Mouse (Mus musculus) cerebellum, adult 11 months (tissue): ENCODE results near the gene Tenm1.

ENCODE experiments used
- DNase-seq: peaks from one replicate; pipeline ENCODE4 v3.0.0; 2022

The Tenm1 gene

DNA sequence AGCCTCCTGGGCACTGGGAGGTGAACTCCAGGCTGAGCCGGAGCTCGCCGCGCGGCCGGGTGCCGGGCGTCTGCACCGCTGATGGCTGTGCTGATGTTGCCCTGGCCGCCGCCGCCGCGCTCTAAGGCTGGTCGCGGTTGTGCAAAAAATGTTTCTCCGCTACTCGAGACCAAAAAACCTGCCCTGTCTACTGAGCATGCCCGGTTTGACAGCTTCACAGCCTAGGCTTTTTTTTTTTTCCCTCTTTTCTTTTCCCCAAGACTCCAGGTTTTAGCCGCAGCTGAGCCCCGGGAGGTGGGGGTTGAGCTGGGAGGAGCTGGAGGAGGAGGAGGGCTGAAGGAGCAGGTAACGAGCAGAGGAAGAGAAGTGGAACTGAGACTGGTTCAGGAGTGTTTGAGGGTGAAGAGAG lies at the start of gene Tenm1:
Gene Tenm1, minus strand, starts transcription at position 272 of the 409 bp plus-strand sequence.
- peak; percentile 61 for DNase-seq

DNA sequence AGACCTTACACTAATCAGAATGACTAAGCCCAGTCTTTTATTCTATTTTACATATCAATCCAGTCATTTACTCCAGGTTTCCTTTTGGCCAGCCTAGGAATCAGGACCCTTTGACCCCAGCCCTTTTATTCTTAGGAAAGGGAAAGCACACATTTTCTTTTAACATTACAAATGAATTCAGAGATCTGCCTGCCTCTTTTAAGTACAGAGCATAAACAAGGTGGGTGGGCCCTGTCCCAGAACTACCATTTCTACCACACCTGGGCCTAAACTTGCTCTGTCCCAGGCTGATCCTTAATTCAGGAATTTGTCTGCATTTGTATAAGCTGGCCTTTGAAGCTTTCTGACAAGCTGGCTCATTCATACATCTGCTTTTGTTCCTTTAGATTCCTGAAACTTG lies 38.4 kb upstream of the Tenm1 start:
- DNase-seq, result no peak

DNA sequence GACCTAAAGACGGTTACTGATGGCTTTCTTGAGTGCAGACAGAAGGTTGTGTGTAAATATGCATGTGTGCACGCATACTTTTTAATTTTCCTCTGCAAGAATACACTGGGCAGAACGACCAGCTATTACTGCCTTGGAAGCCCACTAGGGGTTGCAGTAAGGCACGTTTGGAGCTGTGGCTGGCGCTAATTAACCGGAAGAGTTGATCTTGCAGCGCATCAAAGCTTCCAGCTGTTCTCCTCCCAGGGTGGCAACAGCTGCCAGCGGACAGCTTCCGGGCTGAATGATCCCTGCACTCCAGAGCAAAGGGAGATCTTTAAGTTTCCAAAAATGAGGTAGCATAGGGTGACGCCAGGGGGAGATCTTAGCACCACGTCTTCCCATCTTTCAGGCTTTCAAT lies 1.7 kb upstream of the Tenm1 start:
- peak; percentile 16 for DNase-seq

DNA sequence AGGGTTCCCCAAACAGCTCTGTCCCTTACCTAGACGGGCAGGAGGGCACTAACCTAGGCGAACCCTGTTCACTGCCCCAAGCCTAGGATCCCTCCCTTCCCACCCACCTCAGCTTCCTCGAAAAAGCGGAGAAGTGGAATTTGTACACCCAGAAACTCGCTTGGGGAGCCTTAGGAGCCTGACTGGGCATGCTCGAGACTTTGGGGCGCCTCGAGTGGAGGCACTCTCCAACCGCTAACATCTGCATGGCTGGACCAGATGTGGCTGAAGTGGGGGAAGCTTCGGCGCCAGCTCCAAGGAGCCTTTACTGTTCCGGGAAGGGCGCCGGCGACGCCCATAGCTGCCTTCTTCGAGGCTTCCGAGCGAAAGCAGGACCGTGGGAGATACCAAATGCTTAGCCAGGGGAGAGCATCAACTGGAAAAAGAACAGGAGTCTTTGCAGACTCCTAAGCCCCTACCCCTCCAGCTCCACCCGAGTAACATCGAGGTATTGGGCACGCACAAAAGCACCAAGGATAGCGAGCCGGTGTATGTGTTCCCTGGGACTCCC lies 1.1 kb upstream of the Tenm1 start:
- peak; percentile 33 for DNase-seq

DNA sequence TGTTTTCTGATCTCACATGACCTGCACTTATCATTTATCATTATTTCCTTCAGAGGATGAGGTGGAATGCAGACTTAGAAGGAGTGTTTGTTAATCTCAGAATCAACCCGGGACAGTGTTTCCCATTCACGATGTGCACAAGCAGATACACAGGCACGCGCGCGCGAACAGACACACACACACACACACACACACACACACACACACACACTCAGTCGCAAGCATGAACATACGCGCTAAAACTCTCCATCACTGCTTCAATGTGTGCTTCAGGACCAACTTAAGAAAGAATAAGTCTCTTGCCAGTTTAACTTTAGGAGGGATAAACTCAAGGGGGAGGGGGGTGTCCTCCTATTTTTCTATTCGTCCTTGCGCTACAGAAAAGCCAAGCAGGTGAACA lies 411 bp upstream of the Tenm1 start:
- DNase-seq, result peak; percentile 19

DNA sequence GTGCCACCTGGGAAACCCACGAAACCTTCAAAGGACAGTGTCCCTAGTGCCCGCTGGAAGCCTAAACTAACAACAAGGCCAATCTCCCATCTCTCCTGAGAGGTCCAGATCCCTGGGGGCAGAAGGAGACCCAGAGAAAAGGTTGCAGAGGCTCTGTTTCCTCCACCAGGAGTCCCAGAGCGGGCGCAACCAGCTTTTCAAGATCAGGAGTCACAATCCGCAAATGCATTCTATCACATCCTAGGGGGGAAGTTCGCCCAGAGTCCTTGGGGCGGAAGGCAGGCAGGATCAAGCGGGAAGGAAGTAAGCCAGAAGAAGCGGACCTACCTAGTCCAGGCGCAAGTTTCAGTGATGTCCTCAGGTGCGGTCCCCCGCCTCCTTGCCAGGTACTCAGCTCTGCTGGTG lies 963 bp downstream of the Tenm1 start:
- DNase-seq, result peak; percentile 44

DNA sequence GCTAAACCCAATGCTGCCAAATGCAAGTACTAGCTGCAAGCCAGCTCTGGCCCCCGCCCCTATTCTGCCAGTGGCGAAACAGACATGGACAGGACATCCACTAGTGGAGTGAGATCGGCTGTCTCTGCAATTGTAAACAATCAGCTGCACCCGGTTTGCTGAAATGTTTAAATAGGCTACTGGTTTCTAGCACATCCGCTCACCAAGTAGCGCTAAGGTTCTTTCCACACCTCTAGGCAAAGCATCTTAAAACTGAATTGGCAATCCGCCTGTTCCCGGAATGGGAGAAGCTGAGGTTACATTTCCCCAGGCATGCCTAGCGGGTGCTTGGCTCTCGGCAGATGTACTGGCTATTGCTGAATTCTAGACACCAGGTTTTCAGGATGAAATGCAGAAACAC lies 1.8 kb downstream of the Tenm1 start:
- DNase-seq, result peak; percentile 47

DNA sequence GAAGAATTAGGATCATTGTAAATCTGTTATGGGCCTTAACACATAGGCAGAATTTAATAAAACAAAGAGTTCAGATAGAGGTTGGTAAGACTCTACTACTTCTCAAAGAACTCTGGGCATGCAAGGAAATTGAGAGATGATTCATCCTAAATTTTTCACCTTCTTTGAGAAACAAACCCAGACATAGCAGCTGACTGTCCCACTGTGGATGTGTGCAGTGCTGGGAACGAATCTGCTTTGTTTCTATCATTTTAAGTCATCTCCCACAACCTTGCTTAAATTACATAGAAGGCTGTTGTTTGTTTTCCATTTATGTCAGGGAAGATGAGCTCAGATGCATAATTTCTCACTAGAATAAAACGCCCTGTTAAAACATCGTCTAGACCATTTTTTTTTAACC lies 31.0 kb downstream of the Tenm1 start:
- DNase-seq, result no peak

DNA sequence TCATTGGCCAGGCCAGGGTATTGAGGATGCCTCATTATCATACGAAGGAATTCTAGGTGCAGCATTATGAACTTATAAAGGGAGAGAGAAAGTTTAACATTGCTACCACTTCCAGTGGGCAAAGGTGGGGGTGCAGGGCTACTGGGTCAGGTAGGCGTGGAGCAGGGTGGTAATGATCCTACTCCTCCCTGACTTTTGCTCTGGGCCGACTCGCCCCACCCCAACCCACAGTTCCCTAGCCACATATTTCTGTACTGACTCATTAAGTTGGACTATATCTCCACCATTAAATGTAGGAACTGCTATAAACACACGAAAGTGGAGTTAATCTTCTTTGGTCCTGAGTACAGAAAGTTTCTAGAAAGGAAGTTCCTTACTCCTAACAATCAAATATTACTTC lies 40.8 kb downstream of the Tenm1 start:
- DNase-seq, result no peak

DNA sequence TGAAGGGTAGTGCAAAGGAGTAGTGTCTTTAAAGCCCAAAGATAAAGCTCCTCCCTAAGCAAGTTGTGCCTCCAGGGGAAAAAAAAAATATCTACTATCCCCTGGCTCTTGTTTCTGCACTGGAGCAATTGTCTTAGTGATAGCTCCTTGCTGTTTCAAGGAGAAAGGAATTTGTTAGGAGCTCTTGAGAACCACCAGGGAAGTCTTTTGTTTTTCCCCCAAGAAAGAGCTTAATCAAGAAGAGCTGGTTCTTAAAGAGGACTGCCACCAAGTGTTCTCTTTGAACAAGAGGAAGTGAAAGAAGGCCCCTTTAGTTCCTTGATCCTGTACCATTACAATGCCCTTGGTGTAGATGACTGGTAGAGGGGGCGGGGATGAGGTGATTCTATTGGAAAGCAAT lies 56.4 kb downstream of the Tenm1 start:
- DNase-seq, result no peak

DNA sequence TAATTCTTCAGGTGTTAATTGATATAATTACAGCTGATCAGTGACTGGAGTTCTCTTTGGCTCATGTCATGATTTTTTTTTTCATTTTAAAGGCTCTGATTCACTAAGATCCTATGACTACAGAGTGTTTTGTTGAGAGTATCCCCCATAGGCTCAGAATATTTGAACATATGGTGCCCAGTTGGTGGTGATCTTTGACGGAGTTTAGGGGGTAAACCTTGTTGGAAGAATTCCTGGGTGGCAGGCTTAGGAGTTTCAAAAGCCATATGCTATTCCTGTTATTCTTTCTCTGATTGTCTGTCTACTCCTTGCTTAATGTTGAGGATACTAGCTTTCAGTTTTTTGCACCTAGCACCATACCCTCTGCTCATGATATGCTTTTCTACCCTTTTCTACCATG lies 109.6 kb downstream of the Tenm1 start:
- DNase-seq, result peak; percentile 32

DNA sequence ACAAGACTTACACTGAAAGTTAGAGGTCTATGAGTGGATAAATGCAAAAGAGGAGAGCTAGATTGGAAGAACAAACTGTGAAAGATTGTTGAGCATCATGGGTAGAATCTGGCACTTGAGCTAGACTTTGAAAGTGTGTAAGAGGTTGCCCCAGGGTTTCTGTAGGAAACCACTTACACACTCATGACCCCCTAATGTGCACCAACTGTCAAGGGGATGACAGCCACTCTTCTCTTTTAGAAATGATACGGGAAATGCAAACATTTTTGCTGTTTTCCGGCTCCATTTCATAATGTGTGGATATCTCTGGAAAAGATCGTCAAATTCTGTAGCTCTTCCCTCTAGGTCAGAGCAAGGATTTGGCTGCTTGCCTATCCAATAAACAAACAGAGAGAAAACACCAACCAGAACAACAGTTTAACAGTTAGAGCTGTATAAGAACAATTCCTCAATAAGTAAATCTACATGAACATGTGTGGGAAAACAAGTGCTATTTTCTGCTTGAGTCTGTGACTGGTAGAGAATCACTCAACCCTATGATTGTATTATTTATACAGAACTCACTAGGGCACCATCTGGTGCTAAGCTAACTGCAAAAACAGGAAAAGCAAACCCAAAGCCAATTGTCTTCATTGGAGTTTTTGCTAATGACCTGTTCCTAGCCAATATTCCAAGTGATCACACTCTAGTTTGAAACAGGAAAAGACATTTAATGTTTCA lies 111.0 kb downstream of the Tenm1 start:
- peak; percentile 22 for DNase-seq

DNA sequence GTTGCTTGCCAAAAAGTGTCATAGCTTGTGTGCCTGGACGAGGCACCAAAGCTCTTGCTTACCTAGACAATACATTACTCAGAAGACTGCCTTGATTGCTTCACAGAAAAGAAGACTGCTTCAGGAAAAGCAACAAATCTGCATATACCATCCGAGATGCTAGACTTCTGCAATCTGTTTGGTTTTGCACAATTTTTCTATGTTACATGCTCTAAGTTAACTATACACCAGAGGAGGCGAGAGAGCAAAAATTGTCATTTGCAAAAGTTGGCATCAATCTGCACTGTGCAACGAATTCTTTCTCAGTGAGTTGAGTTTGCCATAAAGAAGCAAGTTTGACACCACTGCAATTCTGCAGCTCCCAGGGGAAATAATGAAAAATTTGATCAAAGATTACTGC lies 193.1 kb downstream of the Tenm1 start:
- DNase-seq, result no peak

DNA sequence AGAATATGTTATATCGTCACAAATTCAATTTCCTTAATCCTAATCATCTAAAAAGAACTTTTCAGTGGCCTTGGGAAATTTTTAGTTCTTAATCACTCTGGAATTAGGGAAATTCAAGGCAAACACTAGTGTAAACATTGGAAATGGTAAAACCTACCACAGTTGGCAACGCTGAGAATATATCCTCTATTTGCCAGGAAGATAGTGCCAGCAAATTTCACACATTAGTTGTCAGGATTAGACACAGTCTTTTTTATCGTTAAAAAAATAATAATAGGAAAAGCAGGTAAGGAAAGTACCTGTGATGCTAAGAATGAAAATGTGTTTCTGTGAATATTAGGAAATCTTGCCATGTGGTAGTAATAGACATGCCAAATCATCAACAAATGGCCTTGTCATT lies 223.9 kb downstream of the Tenm1 start:
- DNase-seq, result no peak

DNA sequence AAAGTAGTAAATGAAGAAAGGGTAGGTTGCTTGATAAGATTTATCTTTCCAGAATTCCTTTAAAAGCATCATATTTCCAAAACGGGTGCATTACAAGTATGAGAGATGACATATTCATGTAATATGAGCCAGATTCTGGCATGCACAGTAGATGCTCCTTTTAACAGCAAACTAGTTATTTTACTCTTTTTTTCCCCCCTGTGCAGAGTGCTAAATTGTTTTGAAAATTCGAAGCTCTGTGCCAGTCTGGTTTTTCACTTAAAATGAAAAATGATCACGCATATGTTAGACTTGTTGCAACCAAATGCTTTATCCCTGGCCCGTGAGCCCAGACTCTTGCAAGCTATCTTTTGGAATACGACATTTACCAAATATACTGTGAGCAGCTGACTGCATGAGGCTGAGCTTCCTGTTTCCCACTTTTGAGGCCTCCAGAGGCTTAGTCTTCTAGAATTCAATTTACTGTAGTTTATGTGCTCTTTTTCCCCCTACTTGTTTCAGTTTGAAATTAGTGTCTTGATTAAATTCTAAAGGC lies 226.6 kb downstream of the Tenm1 start:
- no peak for DNase-seq

DNA sequence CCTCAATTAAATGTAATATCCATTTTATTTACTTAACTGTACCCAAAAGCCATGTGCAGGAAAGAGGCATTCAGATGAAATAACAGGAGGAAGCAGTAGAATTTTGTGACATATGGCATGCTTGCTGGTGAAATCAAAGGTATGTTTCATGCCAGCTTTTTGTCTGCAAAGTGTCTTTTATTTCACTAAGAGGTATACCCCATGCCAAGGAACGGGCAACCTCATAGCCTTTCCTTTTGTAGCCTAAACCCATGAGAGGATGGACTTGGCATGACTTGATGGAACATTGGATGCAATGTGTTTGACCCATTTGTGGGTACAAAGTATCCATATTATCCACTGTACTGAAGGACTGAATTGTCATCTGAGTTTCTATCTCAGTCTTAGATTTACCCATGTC lies 246.0 kb downstream of the Tenm1 start:
- DNase-seq, result peak; percentile 46

DNA sequence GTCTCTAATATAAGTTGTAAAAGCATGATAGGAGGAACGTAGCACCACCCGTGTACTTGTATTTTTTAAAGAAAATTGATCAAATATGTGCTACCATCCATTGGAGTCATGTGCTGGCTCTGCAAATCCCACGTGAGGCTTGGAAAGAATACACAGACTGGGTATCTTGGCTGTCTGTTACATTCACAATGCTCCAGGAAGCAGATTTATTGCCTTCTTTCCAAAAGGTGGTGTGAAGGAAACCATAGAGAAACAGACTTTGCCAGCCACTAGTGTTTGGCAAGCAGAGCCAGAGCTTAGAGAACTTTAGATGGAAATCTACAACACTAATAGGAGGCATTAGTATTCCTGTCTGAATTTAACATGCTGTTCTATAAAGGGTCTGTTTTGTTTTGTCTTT lies 277.4 kb downstream of the Tenm1 start:
- no peak for DNase-seq

DNA sequence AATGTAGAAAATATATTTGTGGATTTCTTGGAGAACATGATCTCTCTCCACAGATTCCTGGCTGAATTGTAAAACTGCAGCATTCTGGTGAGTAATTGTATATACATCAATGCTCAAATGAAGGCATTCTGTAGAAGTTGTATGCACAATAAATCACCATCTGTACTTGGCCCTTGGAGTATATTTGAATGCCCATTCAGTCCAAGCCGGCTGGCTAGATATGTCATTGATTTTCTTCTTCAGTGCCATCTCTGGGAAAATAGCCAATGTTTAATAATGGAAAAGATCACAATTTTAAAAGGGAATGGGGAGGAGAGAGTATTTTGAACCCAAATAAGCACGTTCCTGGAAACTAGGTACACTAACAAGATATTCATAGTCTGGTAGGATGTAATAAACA lies 299.2 kb downstream of the Tenm1 start:
- peak; percentile 26 for DNase-seq

DNA sequence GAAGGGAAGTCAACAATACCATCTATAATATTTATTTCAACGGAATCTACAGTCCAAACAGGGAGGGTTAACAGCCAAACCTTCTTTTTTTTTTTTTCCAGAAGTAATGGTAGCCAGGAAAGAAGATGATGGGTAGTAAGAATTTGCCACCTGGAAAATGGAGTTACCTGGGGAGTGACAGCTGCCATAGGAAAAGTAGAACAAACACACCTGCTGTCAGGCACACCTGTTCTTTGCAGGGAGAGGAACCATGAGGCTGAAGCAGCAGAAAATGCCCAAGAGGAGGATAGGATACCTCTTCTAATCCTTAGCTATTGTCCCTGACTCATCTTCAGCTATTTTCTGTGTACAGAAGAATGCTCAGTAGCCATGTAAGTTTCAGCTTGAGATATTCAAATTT lies 306.4 kb downstream of the Tenm1 start:
- peak; percentile 74 for DNase-seq

DNA sequence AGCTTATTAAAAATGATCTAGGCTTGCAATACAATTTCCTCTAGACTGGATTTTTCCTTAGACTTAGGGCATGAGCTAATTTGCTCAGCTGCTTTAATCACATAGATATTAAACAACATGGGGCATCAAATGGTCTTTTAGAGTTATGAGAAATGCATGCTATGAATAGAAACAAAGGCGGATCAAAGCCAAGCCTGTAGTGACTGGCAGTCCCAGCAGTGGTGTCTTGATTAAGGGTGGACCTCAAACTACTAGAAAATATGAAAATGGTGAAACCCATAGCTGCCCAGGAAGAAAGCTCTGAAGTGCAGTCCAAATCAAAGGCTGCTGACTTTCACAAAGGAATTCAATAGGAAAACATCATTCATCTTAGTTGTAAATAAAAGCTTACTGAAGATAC lies 306.9 kb downstream of the Tenm1 start:
- peak; percentile 20 for DNase-seq

DNA sequence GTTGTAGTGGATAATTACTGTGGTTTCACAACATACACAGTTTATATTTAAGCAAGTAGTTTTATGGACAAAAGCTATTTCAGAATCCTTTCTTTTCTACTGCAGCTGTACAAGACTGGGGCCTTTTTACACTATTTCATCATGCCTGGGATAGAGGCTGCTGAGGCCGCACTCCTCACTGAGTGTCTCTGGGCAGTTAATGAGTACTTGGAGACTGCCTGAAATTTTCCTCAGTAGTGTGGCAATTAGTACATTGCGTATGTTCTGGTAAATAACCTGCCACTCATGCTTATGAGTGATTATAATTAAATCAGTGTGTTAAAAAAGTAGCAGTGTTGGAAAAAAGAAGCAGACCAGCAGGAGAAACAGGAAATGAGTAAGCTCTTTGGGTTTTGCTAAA lies 442.8 kb downstream of the Tenm1 start:
- DNase-seq, result no peak

DNA sequence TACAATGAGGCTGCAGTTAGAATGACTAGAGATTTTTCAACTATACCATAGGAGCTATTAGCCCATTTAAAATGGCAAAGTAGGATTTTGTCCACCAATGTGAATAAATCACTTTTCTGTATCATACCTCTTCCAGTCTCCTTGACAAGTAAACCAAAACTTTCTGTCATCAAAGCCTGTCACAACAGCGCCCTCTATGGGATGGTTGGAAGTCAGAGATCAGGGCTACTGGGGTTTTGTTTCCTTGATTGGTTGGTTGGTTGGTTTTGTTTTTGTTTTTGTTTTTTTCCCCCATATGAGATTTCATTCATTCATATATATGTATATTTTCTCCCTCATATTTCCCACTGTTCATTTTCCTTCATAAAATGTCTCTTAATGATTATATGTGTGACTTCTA lies 455.4 kb downstream of the Tenm1 start:
- no peak for DNase-seq

DNA sequence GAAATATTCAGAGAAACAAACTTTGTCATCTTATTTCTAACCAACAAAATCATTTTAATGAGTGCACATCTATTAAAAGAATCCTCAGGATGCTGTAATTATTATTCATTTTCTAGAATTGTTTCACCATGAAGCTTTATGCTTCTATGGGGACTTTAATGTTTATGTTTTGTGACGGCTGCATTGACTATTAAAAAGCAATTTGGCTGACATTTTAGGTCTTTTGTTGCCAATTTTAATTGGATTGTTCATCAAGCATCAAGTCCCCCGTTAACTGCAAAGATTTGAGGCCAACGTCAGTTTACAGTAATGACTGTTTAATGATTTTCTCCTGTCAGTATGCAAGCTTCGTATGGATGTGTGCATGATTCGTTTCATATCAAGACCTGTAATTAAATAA lies 461.3 kb downstream of the Tenm1 start:
- DNase-seq, result no peak

DNA sequence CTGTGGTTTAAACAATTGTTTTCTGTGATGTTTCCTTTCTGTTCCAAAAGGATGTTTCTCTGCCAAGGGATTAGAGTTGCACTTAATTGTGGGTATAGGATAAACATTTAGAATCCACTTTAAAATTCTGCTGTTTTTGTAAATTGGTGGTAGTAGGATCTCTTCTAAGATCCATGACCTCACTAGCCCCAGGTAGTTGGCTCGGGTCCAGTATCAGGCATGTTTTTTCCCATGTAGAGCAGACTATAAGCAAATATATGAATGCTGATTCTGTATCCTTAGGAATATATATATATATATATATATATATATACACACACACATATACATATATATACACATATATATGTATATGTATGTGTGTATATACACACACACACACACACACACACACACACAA lies 567.2 kb downstream of the Tenm1 start:
- DNase-seq, result no peak

DNA sequence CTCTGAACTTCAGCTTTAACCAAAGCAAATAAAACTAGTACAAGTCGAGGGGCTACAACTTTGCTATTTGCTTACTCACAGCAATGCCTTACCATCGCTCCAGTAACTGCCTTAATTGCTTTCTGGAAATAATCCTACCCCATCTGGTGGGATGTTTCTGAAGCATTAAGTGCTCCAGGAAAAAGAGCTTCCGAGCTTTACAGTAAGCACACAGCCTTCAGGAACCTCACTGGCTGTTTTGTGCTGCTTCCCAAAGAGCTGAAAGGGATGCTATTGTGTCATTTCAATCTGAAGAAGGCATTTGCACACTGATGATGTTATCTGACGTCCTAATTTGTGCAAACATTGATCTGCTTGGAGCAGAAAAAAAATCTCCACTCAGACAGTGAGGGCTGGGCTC lies 647.4 kb downstream of the Tenm1 start:
- DNase-seq, result no peak
